Mouse (Mus musculus): ENCODE measurements around the gene Kmt2a. TPM values are rescaled to one million over a fixed set of nuclear protein-coding genes. Genes with fewer than 3 reads are reported as not detected.

The Kmt2a gene
- total RNA-seq, 2 experiments from 2014 or later: 26.1 to 29.7 TPM

GRCm38 (mm10) chr9:44830506-44830905, 50.6 kb downstream of the Kmt2a start:
- DNase-seq: no peak
- intact Hi-C loops (cut with DNase I): no loop called here

GRCm38 (mm10) chr9:44828944-44829343, 52.2 kb downstream of the Kmt2a start:
- no peak for DNase-seq
- intact Hi-C loops (cut with DNase I): no loop called here

DNA sequence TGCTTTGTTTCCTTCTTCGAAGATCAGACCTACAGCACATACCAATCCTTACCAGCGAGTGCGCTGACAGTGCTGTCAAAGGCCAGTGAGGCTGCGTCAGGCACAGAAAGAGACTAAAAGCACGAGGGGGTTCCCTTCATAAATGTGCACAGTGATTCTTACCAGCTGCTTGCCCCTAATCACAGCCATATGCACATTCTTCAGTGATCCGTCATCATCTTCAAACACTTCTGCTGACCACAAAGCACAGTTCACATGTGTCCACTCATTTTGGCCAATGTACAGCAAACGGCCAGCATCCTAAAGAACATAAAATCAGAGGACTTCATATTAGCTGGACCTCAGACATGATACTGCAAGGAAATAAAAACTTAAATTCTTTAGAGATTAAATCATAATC, 54.4 kb downstream of the Kmt2a start:
- intact Hi-C loops (cut with DNase I): no loop called here
- no peak for DNase-seq

- DNase-seq: peak in 1 of 2 experiments; percentile 19
- intact Hi-C loops (cut with DNase I): no loop called here
Measured at GRCm38 (mm10) chr9:44819920-44820827, 60.9 kb downstream of the Kmt2a start.

DNA sequence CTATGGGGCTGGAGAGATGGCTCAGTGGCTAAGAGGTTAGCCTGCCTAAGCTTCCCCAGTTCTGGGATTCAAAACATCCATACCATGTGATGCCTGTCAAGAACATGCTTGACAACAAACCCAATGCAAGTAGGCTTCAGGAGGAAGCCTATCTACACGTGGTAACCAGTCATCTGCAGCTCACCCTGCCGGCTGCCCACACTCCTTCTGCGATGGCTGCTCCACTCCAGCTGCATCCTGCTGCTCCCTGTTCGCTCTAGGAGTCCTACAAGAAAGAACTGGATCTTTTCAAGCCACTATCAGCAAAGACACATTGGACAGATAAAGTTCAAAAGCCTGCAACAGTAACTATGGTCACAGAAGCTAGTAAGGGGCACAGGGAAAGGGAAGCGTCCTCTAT, 63.6 kb downstream of the Kmt2a start:
- DNase-seq: no peak
- intact Hi-C loops (cut with DNase I): no loop called here

DNA sequence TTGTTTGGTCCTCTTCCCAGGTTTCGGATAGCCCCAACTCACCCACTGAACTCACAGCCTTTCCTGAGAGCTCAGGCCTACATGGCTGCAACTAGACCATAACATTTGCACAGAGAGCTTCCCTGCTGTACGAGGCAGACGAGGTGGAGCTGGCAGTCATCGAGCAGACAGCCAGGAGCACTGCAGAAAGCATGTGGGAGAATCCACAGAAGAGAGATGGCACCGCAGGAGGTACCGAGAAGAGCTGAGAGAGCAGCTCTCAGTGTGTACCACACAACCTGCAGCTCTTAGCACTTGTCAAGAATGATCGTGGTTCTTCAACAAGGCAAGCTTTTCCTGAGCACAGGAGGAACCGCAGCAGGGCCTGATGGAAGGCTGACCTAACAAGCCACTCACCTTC, 66.9 kb downstream of the Kmt2a start:
- intact Hi-C loops (cut with DNase I): no loop called here
- DNase-seq: no peak

GRCm38 (mm10) chr9:44810316-44810715, 70.8 kb downstream of the Kmt2a start:
- no peak for DNase-seq
- intact Hi-C loops (cut with DNase I): no loop called here

GRCm38 (mm10) chr9:44807778-44808177, 73.3 kb downstream of the Kmt2a start:
- intact Hi-C loops (cut with DNase I): no loop called here
- no peak for DNase-seq

GRCm38 (mm10) chr9:44807141-44807540, 74.0 kb downstream of the Kmt2a start:
- DNase-seq: no peak
- intact Hi-C loops (cut with DNase I): no loop called here

DNA sequence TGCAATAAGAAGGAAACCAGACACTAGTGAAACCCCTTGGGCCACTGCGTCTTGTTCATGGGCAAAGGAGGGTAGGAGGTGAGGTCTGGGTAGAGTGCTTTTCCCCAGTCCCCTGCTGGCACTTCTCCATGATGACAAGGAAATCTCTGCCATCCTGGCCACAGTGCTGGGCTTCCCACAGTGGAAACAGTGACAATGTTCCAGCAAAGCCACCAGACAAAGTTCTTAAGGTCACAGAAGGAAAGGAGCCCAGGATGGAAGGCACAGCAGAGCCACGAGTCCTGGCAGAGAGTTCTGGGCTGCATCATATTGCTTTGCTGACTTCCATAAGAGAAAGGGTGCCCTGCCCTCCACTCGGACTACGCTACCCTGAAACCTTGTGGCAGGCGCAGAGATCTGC, 75.6 kb downstream of the Kmt2a start:
- no peak for DNase-seq
- intact Hi-C loops (cut with DNase I): no loop called here

DNA sequence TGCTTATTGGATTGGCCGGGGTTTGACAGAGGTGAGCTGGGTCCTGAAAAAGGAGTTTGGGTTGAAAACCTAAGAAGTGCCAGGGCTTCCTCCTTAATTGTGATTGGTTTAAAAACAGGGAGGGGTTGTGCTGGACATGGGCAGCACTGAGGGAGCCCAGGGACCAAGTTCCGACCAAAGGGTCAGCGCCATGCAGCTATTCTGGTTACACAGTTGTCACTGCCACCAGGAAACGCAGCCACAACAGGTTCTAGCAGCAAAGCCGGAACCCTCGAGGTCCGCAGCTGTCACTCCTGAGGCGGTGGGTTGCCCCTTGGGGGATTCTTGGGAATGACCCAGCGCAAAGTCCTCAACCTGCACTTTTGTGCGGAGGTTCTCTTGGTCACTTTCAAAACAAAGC, 76.4 kb downstream of the Kmt2a start:
- intact Hi-C loops (cut with DNase I): no loop called here
- no peak for DNase-seq

DNA sequence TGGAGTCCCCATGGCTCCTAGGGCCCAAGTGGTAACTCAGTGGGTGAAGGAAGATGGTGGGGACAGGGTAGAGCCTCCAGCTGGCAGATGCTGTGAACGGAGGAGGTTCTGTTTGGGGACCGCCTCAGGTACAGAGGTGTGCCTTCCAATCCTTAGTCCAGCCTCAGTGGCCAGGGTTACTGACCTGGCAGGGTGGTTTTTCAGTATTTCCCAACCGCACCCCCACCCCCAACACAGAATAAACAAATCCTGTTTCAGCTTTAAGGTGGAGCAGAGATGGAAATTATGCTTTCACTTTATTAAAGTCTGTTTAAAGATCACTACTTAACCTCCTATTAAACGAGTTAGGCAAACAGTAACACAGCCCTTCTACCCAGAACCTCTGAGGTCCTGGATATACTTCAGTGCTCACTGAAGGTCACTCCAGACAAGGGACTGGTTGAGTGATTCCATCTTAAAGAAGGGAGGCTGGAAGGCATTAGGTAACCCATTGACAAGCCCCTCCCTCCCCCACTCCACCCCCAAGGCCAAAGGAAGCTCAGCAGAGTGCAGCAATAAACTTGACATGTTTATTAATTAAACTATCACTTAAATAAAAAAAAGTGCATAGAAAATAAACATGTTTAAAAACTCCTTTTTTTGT, 78.2 kb downstream of the Kmt2a start, which contains the start of gene Ttc36:
Gene Ttc36, minus strand, starts transcription at position 265 of the 643 bp plus-strand sequence.
- no peak for DNase-seq
- intact Hi-C loops (cut with DNase I): no loop called here

- intact Hi-C loops (cut with DNase I): no loop called here
- no peak for DNase-seq
Measured at GRCm38 (mm10) chr9:44801669-44802068, 79.4 kb downstream of the Kmt2a start.

DNA sequence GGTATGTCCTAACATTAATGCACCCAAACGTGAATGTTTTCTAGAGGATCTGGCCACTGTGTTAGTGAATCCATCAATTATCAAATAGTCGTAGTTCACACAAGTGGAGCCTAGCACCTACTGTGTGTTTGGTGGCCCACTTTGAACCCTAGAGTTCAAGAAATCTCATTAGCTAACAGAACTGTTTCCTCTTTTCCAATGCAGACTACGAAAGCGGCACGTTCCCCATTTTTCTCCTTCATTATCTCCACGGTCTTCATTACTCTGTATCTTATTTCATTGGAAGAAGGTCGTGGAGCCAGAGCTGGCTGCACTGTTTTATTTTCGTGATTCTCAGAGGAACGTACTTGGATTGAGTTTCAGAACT, 81.2 kb downstream of the Kmt2a start:
- intact Hi-C loops (cut with DNase I): no loop called here
- no peak for DNase-seq

DNA sequence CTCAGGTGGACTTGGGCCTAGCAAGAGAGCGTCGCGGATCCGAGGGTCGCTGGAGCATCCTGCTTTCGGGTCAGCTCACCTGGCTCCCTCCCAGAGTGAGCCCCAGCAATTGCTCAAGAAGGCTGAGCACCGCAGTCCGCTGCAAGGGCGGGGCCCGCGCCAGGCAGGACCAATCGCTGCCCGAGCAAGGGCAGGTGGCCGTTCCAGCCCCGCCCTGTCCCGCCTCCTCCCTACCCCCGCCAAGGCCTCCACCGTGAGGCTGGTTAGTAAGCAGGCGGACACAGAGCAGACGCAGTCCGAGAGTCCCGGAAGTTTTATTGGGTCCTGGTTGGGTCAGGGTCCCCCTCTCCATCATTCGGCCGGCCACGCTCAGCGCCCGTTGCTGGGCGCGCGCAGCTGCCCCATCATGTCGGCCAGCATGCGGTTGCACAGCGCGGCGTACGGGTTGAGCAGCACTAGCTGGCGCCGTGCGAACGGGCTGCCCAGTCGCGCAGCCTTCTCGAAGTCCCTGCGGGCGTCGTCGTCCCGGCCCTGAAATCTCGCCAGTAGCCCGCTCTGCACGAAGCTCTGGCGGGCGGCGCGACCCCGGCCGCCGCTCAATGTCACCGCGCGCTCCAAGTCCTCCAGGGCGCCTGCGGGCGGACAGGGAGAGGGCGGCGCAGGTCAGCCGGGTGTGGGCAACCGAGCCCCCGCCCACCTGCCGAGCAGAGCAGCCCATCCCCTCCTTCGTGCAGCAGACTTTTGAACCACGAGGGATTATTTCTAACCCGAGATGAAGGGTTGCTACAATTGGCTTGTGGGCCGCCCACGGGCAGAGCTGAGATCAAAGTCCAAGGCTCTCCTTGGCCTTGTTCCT, 81.8 kb downstream of the Kmt2a start, which contains the start of gene Tmem25:
Gene Tmem25, minus strand, starts transcription at position 206 of the 856 bp plus-strand sequence.
- intact Hi-C loops (cut with DNase I): no loop called here
- DNase-seq: peak; percentile 76 to 79

- no peak for DNase-seq
Measured at GRCm38 (mm10) chr9:44798298-44798697, 82.8 kb downstream of the Kmt2a start.

GRCm38 (mm10) chr9:44792842-44793241, 88.3 kb downstream of the Kmt2a start:
- intact Hi-C loops (cut with DNase I): no loop called here
- no peak for DNase-seq

More at GRCm38 (mm10) chr9:44798298-44798697, 82.8 kb downstream of the Kmt2a start:
- intact Hi-C loops (cut with DNase I): no loop called here

GRCm38 (mm10) chr9:44772750-44773651, 108.1 kb downstream of the Kmt2a start:
- DNase-seq: peak; percentile 91 to 93
- intact Hi-C loops (cut with DNase I): loop anchor here (5.0 kb wide), 1 partner anchor 194 kb away; the partner anchor contains the start of gene Ube4a

DNA sequence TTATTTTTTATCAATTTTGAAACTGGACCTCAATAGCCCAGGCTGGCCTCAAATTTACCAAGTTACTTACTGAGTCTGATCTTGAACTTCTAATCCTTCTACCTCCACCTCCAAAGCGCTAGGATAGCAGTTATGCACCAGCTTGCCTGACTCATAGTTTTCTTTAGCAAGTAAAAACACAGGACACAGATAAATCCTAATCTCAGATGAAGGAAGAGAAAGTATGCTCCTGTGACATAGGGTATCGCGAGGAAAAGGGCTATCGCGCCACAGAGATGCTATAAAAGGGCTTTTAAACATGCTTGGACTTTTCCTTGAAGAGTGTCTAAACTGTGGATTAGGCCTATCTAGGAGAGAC, 108.7 kb downstream of the Kmt2a start:
- no peak for DNase-seq
- intact Hi-C loops (cut with DNase I): loop anchor here (5.0 kb wide), 1 partner anchor 195 kb away; the partner anchor contains the start of gene Ube4a

DNA sequence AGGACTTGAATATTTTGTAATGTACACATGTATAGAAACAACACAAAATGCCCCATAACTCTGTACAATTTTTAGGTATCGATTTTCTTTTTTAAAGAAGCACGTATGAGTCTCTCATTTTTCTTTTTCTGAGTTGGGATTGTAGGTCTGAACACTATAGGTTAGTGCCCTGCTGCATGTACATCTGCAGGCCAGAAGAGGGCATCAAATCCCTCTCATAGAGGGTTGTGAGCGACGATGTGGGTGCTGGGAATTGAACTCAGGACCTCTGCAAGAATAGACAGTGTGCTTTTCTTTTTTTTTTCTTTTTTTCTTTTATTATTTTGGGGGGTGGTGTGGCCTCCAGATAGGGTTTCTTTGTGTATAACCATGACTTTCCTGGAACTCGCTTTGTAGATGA, 109.7 kb downstream of the Kmt2a start:
- intact Hi-C loops (cut with DNase I): loop anchor here (5.0 kb wide), 1 partner anchor 196 kb away; the partner anchor contains the start of gene Ube4a
- DNase-seq: no peak
